In genomic region chr7:46096136-46096535, GRCm38 (mm10) we compare ENCODE assay signal across 8 mouse cellular contexts. TPM values are rescaled to one million over a fixed set of nuclear protein-coding genes. Genes with fewer than 3 reads are reported as not detected.
DNase-seq lines count a peak whose midpoint lies in the region; ATAC-seq lines count a peak whose summit lies in the region.

No protein-coding gene starts in this region.

- no peak overlapping the region for H3K4me2 ChIP-seq in liver, embryonic 12.5 days
- no peak overlapping the region for H3K4me2 ChIP-seq in forebrain, embryonic 14.5 days (ENCODE audit: low read length)
- no peak overlapping the region for H3K4me2 ChIP-seq in midbrain, embryonic 13.5 days (replicated peaks)

- H3K27me3 ChIP-seq in liver, embryonic 12.5 days (replicated peaks), result peaks cover 79% of the 10 kb centered on the region
- no peaks in the 10 kb centered on the region for H3K27me3 ChIP-seq in forebrain, embryonic 14.5 days (replicated peaks; ENCODE audit: control insufficient read depth, insufficient read depth, low read length)
- H3K27me3 ChIP-seq in midbrain, embryonic 13.5 days, result peaks cover 55% of the 10 kb centered on the region

- no peaks in the 10 kb centered on the region for H3K9me3 ChIP-seq in liver, embryonic 12.5 days (replicated peaks)
- H3K9me3 ChIP-seq in forebrain, embryonic 14.5 days (replicated peaks; ENCODE audit: control insufficient read depth, low read length), result no peaks in the 10 kb centered on the region
- no peaks in the 10 kb centered on the region for H3K9me3 ChIP-seq in midbrain, embryonic 13.5 days

- H3K27ac ChIP-seq in liver, embryonic 12.5 days, result no peak overlapping the region
- no peak overlapping the region for H3K27ac ChIP-seq in forebrain, embryonic 14.5 days (ENCODE audit: low read depth, low read length)
- no peak overlapping the region for H3K27ac ChIP-seq in midbrain, embryonic 13.5 days

- no peaks in the 10 kb centered on the region for H3K36me3 ChIP-seq in liver, embryonic 12.5 days
- no peaks in the 10 kb centered on the region for H3K36me3 ChIP-seq in forebrain, embryonic 14.5 days (ENCODE audit: control insufficient read depth, insufficient read depth, low read length)
- no peaks in the 10 kb centered on the region for H3K36me3 ChIP-seq in midbrain, embryonic 13.5 days

- ATAC-seq in liver, embryonic 12.5 days, result no peak
- peak; percentile 49 for ATAC-seq in cerebellum, adult (ENCODE audit: insufficient number of reproducible peaks, low FRiP score, low TSS enrichment)
- 0 out of 2 replicates have a peak, but pooled peaks have one; percentile 26 for ATAC-seq in forebrain, embryonic 14.5 days
- peak; percentile 55 for ATAC-seq in midbrain, embryonic 13.5 days

- DNase-seq in liver, result peak; percentile 65
- DNase-seq in forebrain, embryonic 14.5 days (ENCODE audit: low spot score), result peak; percentile 89
- DNase-seq in heart, postnatal 36 days, result peak; percentile 61 to 75
- peak; percentile 55 to 59 for DNase-seq in layer of hippocampus, postnatal 36 days
- peak; percentile 32 to 69 for DNase-seq in spleen, postnatal 10 days (ENCODE audit: low spot score in 2 of 2)

- H3K4me1 ChIP-seq in liver, embryonic 12.5 days, result peaks cover 12% of the 10 kb centered on the region
- peaks cover 2% of the 10 kb centered on the region; the same call in 1 of the 2 replicates for H3K4me1 ChIP-seq in forebrain, embryonic 14.5 days (ENCODE audit: control insufficient read depth, insufficient read depth, low read length)
- peaks cover 18% of the 10 kb centered on the region for H3K4me1 ChIP-seq in midbrain, embryonic 13.5 days (replicated peaks)

- 5% methylated on average over 4 of the region's 4 CpGs for WGBS in liver, embryonic 12.5 days (ENCODE audit: insufficient replicate concordance)
- 3% methylated on average over 4 of the region's 4 CpGs for WGBS in forebrain, embryonic 14.5 days
- 4% methylated on average over 4 of the region's 4 CpGs for WGBS in midbrain, embryonic 13.5 days

- H3K4me3 ChIP-seq in liver, embryonic 12.5 days, result no peak overlapping the region
- no peak overlapping the region for H3K4me3 ChIP-seq in forebrain, embryonic 14.5 days (ENCODE audit: low read depth, low read length)
- H3K4me3 ChIP-seq in midbrain, embryonic 13.5 days (replicated peaks), result no peak overlapping the region

- intact Hi-C loops in heart, postnatal 36 days (cut with DNase I), result loop anchor here (1.0 to 10.0 kb wide), 6 partner anchors 66 to 511 kb away; partner anchors contain the start of gene Myod1

- no peak overlapping the region for H3K9ac ChIP-seq in liver, embryonic 12.5 days
- H3K9ac ChIP-seq in forebrain, embryonic 14.5 days (ENCODE audit: low read length), result no peak overlapping the region
- H3K9ac ChIP-seq in midbrain, embryonic 13.5 days (replicated peaks), result 0 out of 2 replicates have a peak overlapping the region, but pooled peaks have one; percentile 7

RNA-seq across cellular contexts. Expression of gene Kcnj11, which starts 4.4 kb away (rescaled TPM):
- not detected in 2 replicates for polyA plus RNA-seq in liver, embryonic 12.5 days (2016; fragmentation: Nextera tagmentation; extraction: Ambion mirVana)
- 2.7 and 3.0 TPM in 2 replicates for polyA plus RNA-seq in forebrain, embryonic 14.5 days (2014; fragmentation: Nextera tagmentation; extraction: Ambion mirVana)
- 10 to 100 TPM; 98.3 to 99.6 TPM for total RNA-seq in heart, postnatal 36 days (2021)
- 10 to 100 TPM; 35.3 to 36.9 TPM for total RNA-seq in layer of hippocampus, postnatal 36 days (2021)
- polyA plus RNA-seq in midbrain, embryonic 13.5 days (2015; fragmentation: Nextera tagmentation; extraction: Ambion mirVana), result 1.1 and 1.5 TPM in 2 replicates
